Mouse (Mus musculus) embryonic fibroblast, embryonic 13.5 days (primary cell): Measurements from ENCODE around the gene Atpaf2.

ENCODE experiments used
- CTCF ChIP-seq: IDR thresholded peaks from 2 replicates; pipeline ENCODE4 v1.5.1; 2011; ENCODE audit warnings: mild to moderate bottlenecking, control low read depth, low read length, moderate library complexity, borderline replicate concordance; ENCODE audit not compliant: insufficient read depth
- POLR2A ChIP-seq: IDR thresholded peaks from 2 replicates; pipeline ENCODE4 v1.6.1; 2011; ENCODE audit warnings: low read depth, mild to moderate bottlenecking, control low read depth, low read length, moderate library complexity

GRCm38 (mm10) chr11:60454080-60454744 lies 36.0 kb upstream of the Atpaf2 start, which contains the start of gene Drg2:
- TF ChIP-seq CTCF (no peak), POLR2A (peak; percentile 93)
